Mouse (Mus musculus) ES-CJ7 (cell line): ENCODE measurements around the gene Ruvbl2.

Experiments used
- DNase-seq: peaks from one replicate; pipeline ENCODE4 v3.0.0; 2011; ENCODE audit warnings: low read depth, low spot score

Ruvbl2 gene

DNA sequence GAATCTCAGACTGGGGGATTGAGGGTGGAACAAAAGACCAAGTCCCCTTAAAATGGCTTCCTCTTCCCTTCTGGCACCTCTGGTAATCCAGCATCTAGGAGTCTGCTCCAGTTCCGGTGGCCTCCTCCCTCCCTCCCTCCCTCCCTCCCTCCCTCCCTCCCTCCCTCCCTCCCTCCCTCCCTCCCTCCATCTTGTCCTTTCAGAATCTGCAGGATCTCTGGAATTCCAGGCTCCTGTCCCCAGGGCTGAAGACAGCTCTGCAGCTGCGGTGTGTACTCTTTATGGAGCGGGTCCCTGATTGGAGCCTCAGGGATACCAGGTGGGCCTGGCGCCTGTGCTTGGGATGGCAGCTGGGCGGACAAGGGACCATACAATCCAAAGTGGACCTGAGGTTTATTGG lies 23.4 kb upstream of the Ruvbl2 start:
- peak; percentile 73 for DNase-seq

DNA sequence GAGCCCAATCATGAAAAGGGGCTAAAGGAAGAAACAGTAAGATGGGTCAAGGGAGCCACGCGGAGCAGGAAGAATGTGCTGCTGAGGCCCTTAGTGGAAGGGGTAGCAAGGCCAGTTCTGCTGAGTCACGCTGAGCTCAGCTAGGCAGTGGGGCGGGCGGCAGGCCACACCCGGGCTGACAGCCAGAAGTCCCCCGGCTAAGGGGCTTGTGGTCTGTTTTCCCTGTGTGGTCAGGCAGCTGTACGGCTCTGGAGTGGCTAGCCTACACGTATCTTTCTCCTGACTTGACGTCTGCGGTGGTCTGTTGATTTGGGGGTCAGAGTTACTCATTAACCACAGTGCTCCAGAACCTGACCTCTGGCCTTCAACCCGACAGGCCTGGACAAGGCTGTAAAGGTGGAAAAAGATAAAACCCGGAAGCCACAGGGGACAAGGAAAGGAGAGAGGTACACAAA lies 23.0 kb upstream of the Ruvbl2 start:
- DNase-seq, result peak; percentile 74

DNA sequence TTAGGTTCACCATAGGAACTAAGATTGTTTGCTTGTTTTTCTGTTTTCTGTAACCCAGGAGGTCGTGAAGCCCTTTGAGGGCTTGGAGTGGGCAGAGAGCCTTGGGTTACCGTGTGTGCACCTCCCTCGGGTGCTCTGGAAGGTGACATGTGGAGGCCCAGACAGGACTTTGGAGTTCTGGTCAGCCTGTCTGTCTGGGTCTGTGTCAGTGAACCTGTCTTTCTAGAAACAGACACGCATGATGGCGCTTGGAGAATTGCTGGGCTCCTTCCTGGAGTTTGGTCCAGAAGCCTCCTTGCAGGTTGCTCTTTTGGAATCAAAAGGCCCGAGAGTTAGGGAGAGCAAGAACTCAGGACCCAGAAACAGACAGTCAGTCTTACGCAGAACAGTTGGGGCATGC lies 22.5 kb upstream of the Ruvbl2 start:
- DNase-seq, result no peak

DNA sequence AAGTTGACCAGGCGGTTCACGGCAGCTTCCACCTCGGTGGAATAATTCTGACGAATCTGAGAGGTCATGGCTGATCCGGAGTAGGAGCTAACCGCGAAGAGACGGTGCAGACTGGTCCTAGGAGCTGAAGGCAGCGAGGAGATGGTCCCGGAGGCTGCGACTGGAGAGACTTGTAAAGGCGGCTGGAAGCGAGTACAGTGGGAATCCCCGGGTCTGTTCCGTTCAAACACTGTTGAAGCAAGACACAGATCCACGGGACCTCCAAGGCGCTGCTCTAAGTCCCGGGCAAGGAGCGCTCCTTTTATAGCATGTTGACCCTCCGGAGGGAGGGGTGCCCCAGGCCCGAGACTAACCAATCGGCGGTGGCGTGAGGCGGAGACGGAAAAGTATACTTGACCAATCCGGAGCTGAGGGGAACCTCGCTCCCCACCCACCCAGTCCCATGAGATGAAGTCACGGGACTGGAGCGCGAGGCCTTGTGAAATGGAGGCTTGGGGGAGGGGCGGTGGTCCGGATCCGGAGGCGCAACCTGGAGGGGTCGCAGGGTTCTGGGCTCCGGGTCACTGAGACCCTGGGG lies 21.8 kb upstream of the Ruvbl2 start, which contains the start of gene Ftl1:
Gene Ftl1 (minus strand): TSS at position 321 of the 577 bp plus-strand sequence.
- DNase-seq, result peak; percentile 99

DNA sequence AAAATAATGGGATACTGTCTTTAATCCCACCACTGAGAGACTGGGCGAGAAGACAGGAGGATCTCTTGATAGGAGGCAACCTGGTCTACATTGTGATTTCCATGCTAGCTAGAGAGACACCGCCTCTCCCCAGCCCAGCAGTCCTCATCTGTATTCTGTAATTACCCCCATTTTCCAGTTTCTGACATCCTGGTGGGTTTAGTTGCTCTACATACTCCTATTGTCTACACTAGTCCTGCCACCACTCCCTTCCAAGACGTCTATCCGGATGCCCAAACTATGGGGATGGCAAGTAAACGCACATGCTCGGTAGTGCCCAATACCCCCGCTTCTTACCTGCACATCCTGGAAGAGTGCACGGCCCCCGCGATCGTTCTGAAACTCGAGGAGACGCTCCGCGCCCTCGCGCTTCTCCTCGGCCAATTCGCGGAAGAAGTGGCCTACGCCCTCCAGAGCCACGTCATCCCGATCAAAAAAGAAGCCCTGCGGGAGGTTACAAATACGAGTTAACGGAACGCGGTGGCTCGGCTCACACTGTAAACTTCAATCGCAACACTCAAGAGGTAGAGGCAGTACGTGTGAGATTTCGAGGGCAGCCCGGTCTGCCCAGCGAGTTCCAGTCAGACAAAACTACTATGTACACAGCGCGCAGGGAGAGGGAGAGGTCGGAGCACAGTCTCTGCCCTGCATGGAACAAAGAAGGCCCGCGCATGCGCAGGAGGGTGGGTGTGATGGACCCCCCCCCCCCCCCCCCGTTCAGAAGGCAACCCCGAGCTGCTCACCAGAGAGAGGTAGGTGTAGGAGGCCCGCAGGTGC lies 21.1 kb upstream of the Ruvbl2 start:
- peak; percentile 73 for DNase-seq

DNA sequence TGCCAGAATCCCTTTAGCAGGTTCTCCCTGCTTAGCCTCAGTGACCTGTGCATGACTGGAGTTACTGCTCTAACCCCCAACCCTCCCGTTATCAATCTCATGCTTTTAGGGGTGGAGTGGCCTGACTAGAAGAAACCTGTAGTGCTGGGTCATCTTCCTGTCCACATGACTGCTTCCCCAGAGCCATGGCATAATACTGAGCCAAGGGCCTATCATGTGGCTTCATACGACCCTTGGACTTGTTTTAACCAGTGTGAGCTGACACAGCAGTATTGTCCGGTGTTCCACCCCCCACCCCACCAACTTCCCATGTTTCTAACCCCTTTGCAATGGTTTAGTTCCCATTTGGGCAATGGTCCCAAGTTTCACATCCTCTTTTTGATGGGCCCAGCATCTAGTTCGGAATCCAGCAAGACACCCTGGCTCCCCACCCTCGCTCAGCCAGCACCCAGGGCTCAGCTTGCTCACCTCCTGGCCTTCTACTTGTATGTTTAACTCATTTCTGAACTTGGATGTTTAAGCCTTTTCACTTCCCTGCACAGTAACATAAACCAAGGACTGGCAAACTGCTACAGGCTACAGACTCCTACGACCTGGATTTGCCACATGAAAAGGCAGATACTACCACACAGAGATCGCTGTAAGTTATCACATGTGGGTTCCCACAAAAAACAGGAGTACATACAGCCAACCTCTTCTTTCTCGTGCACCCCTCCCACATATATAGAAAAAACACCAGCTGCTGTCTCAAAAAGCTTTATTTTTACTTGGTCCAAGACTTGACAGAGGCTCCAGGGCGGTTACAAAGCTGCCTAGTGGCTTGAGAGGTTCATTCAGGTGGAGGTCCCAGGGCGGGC lies 19.5 kb upstream of the Ruvbl2 start:
- peak; percentile 76 for DNase-seq

DNA sequence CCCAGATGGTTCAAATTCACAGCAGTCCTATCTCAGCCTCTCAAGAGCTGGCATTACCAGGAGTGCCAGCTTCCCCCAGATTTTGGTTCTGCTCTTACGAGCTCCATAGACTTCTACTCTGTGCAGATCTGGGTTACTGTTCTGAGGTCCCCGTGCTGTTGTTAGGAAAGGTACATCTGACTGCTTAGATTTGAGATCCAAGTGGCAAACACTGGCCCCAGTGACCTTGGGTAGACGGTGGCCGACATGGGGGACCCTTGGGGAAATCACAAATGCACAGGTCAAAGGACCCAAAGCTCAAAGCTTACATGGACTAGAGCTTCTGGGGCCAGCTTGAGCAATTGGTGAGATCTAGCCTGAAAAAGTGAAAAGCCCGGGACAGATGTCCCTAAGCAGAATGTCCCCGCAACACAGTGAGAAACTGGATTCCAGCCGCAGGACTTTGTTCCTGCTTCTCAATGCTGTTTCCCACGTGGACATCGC lies 18.9 kb upstream of the Ruvbl2 start:
- DNase-seq, result peak; percentile 49

DNA sequence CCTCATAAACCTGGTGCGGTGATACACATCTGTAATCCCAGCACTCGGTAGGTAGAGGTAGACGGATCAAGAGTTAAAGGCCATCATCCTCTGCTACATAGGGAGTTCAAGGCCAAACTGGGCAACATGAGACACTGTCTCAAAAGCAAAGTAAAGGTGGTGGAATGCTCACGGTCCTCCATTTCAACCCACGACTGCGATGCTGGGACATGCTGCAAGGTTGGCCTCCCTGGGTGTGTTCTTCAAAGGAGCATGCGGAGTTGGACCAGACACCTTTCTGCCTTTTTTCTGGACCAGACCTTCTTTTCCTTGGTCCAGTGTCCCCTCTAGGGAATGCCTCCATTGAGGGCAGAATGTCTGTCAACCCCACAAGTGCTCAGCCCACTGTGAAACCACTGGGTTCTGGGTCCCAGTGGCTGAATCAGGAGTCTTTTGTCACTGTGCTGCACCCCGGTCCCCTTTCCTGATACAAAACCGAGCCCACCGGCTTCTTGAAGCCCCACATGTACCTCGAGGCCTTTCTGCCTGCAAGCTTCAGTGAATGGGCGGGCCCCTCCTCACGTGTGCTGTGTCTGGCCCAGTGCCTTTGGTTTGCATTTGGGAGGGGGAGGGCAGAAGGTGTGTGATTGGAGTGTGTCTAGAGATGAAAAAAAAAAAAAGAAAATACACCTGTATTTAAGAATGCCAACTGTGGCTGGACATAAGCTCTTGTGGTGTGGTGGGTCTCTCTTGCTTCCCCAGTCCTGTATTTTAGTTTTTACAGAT lies 18.2 kb upstream of the Ruvbl2 start:
- peak; percentile 67 for DNase-seq

DNA sequence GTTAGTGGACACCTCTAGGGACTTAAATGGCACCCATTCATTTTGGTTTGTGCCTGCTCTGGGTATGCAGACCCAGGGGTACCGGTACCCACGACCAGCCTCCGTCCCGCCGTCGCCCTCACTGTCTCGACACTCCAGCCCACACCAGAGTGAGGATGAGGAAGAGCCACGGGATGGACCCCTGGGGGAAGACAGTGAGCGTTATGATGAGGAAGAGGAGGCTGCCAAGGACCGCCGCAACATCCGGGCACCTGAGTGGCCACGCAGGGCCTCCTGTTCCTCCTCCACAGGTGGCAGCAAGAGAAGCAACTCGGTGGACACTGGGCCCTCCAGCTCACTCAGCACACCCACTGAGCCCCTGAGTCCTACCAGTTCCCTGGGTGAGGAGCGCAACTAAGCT lies 17.1 kb upstream of the Ruvbl2 start:
- no peak for DNase-seq

DNA sequence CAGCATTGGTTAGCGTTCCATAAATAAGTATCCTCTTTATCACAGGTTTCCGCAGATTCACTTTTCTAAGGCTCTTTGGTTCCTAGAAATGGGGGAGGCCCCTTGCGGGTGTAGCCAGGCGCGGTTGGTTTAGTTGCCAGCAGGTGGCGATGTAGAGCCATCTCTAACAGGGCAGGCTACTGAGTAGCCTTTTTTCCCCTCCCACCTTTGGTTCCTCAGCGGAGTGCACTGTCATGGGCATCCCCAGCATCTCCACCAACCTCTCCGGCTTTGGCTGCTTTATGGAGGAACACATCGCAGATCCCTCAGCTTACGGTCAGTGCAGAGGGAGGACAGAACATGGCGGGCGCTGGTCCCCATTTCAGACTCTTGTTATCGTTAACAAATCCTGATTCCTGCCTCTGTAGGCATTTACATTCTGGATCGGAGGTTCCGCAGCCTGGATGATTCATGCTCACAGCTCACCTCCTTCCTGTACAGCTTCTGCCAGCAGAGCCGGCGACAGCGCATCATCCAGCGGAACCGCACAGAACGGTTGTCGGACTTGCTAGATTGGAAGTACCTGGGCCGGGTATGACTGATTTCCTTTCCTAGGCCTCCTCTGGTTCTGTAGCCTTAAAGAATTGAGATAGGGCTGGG lies 13.6 kb upstream of the Ruvbl2 start:
- DNase-seq, result peak; percentile 89

DNA sequence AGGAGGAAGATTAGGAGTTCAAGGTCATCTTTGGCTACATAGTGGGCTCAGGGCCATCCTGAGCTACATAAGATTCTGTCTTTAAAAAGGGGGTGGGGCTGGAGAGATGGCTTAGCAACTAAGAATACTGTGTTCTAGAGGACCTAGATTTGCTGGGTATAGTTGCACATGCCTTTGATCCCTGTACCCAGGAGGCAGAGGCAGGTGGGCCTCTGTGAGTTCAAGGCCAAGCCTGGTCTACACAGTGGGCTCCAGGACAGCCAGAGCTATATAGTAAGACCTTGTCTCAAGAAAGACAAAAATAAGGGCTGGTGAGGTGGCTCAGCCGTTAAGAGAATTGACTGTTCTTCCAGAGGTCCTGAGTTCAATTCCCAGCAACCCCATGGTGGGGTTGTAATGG lies 12.1 kb upstream of the Ruvbl2 start:
- no peak for DNase-seq

DNA sequence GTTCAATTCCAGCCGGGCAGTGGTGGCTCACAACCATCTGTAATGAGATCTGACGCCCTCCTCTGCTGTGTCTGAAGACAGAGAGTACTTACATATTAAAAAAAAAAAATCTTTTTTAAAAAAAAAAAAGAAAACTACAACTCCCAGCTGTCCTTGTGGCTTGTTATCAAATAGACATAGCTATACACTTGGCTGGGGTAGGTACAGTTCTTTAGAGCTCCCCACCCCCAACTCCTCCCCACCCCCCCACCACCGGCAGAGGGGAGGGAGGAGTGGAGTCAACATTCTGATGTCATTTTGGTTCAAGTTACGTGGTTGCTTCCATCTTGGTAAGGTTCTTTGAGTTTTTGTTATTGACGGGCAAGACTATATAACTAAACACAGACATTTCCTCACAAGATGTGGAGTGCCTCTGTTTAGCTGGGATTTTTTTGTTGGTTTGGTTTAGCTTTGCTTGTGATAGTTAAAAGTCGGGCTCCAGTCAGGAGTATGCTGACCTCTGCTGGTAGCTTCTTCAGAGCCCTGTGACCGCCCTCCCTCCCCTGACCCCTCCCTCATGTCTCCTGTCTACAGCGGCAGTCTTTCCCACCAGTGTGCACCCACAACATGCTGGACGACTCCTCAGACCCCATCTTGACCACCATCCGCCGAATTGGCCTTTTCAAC lies 9.6 kb upstream of the Ruvbl2 start:
- DNase-seq, result peak; percentile 80

DNA sequence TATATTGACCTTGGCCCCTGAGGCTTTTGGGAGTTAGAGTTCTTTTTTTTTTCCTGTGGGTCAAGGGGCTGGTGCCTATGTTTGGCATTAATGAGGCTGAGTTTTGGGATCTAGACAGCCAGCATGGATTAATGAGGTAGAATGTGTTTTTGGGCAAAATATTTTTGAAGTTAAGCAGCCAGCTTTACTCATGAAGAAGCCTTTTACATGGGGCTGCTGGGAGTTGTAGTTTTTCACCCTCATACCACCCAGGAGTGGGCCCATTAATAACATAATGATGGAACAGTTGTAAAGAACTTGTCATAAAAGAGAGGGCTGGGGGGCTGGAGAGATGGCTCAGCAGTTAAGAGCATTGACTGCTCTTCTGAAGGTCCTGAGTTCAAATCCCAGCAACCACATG lies 8.7 kb upstream of the Ruvbl2 start:
- no peak for DNase-seq

DNA sequence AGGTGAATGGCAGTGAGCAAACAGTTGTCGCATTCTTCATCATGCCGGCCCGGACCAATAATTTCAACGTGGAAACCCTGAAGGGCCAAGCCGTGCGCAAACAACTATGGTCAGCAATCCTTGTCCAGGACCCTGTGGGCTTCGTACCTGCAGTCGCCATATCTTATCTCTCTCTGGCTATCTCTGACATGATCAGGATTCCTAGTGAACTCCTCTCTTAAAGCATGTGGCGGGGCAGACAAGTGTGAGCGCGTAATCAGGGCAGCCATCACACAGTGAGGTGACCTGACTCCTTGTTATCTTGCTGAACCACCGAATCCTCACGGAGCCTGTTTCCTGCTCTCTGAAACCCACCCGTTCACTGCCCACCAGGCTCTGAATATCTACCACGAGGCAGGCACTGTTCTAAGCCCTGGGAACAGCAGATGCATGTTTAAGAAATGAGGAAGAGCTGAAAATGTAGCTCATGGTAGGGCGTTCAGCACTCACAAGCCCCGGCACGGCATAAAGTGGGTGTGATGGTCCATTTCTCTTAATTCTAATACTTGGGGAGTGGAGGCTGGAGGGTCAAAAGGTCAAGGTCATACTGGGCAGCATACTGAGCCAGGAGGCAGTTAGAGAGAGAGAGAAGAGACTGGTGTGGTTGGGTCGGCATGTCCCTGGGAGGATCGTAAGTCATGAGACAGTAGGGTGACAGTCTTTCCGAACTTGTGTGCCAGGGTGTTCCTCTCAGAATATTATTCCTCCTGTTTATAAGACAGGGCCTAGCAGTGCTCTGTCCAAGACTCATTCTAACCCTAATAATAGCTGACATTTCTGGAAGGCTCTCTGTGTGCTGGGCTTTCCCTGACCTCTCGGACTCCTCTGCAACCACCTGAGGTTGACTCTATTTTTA lies 5.9 kb upstream of the Ruvbl2 start:
- no peak for DNase-seq

DNA sequence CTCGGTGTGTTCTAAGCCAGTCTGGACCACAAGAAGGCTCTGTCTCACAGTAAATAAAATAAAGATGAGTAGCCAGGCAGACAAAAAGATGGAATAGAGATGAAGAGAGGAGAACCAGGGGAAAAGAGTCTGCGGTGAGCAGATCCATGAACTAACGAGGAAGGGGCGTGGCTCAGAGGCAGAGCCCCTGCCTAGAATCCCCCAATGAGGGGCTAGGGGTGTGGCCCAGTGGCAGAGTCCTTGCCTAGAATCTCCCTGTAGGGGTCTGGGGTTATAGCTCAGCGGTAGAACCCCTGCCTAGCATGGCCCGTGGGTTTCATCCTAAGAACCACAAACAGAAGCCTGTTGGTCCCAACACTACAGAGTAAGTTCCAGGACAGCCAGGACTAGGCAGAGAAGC lies 850 bp downstream of the Ruvbl2 start:
- DNase-seq, result peak; percentile 74

DNA sequence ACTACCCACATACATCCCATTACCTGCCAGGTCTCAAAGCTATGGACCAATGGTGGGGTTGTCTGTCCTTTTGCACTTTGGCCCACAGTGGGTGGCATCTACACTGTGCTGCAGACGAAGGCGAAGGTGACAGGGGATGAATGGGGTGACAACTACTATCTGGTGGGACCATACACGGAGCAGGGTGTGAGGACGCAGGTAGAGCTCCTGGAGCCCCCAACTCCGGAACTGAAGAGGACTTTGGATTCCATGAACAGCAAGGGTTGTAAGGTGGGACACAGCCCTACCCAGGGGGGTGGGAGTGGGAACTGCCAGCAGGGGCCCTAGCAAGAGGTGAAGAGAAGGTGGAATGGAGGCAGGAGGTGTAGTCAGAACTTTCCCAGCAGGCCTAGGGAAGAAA lies 1.5 kb downstream of the Ruvbl2 start:
- DNase-seq, result no peak

DNA sequence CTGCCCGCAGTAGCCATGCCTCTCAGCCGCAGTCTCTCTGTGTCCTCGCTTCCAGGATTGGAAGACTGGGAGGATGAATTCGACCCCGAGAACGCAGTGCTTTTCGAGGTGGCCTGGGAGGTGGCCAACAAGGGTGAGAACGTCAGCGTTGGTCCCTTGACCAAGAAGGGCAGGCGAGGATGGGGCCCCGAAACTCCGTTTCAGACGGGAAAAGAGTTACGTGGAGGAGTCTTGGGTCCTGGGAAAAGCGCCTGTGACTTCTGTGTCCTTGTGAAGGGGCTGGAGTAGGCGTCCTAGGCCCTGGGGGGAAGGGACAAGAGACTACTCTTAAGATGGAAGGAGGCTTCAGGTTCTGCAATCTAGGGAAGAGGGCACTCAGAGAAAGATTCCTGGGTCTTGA lies 2.9 kb downstream of the Ruvbl2 start:
- DNase-seq, result no peak

DNA sequence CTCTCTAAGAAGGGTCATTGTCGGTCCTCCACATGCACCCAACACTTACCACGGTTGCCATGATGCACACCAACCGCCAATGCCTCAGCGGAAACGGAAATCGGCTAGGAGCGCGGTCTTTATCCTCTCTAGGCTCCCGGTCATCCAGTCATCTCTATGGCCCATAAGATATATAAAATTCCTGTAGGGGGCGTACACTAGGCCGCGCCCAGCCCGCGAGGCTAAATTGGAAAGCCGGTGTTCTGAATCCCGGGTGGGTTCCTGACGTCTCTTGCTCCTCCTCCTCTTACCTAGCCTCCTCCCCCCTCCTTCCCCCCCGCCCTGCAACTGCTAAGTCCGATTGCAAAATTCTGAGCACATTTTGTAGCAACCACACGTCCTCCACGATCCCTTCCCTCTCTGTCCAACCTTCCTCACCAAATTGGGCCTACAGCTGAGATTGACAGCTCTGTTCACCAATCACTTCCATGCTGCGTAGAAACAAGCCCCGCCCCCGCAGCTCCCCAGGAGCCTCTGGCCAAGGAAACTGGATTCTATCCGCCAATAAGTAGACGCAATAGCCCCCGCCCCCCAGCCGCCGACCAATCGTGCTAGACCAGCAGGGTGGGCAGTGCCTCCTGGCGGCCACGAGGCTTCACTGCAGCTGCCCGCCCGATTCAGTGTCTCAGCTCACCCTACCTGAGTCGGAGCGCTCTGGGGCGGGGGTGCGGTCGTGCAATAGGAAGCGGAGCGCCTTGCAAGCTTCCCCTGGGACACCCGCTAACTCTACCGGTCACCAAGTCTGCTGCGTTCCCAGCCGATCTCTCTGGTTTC lies 3.5 kb downstream of the Ruvbl2 start, which contains the start of gene Gys1:
Gene Gys1 (plus strand): TSS at position 642 of the 813 bp plus-strand sequence.
- peak; percentile 100 for DNase-seq
